Mouse (Mus musculus): ENCODE measurements around the gene Zfp367. TPM values are rescaled to one million over a fixed set of nuclear protein-coding genes. Genes with fewer than 3 reads are reported as not detected.

Zfp367 gene
- total RNA-seq, 2 experiments from 2014 or later: 7.7 to 9.5 TPM

DNA sequence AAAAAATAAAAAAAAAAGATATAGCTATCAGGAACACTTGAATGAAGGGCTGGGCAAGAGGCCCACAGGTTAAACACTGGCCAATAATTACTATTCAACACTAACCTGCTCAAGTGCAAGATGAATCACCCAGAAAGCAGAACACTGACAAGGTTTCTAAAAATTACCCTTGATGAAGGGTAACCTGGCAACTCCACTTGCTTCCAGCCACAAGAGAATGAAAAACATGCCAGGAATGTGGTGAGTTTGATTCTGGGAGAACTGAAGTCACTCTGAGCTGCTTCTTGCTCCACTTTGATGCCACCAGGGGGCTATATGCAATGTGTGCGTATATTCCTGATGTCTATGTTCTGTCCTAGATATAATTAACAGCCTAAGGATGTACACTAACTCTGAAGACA, 2.2 kb upstream of the Zfp367 start:
- no peak for DNase-seq (ENCODE audit: low spot score in 2 of 2)

DNA sequence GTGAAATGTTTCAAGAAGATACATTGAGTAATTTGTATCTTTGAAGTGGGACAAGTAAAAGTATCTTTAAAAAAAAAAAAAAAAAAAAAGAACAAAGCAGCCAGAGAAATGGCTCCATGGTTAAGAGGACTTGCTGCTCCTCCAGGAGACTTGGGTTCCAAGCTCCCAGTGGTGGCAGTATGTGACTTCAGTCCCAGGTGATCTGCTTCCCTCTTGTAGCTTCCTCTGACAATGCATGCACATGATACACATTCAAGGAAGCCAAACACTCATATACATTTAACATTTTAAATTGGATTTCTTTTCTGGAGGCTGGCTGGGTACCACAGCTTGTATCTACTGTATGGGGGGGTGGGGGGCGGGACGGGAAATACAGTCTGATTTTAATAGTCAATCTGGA, 1.6 kb upstream of the Zfp367 start:
- DNase-seq (ENCODE audit: low spot score in 2 of 2): no peak

DNA sequence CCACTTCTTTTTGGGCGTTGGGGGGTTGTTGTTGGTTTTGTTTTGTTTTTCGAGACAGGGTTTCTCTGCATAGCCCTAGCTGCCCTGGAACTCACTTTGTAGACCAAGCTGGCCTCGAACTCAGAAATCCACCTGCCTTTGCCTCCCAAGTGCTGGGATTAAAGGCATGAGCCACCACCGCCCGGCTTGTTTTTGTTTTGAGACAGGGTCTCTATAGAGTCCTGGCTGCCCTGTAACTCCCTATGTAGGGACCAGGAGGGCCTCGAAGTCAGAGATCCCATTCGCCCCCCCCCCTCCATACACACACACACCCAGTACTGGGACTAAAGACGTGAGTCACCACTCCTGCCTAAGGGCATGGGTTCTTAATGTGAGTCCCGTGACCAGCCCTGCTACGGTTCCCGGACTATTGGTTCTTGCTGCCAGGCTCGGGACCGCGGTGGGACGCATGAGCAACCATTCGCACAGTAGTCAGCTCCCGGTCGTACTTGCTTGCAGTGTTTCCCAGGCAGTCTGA, 807 bp upstream of the Zfp367 start:
- peak in 1 of 2 experiments; percentile 26 for DNase-seq (ENCODE audit: low spot score in 2 of 2)

DNA sequence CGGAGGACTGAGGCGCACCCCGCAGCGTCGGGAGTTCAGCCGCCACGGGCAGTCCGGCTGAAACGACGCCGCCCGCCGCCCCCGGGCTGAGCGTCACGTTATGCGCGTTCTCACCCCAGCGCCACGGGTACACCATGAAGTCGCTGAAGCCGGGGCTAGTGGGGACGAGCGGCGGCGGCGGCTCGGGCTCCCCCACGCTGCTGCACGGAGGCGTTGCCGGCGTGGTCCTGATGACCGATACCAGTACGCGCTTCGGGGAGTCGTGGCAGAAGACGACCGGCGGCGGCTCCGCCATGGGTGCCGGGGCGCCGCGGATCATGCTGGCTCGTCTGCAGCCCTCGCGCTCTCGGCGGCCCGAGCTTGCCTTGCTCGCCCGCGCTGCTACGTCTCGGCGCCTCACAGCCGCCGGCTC, 325 bp downstream of the Zfp367 start:
- peak in 1 of 2 experiments; percentile 42 for DNase-seq (ENCODE audit: low spot score in 2 of 2)

DNA sequence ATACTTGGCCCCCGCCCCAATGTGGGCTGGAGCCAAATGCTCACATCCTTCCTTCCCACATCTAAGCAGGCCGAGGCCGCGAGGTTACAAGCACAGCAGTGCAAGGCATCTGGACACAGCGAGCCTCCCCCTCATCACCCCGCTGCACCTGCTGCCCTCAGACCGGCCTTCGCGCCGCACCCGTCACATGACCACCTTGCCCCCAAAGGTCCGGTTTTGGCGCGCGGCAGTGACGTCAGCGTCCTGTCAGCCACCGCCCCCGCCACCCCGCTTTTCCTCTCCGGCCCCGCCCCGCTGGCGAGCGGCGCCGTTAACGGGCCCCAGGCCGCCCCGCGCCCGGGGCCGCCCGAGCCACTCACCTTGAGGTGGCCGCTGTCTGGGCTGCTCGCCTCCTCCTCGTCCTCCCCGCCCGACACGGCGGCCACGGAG, 747 bp downstream of the Zfp367 start:
- peak; percentile 80 to 83 for DNase-seq (ENCODE audit: low spot score in 2 of 2)

DNA sequence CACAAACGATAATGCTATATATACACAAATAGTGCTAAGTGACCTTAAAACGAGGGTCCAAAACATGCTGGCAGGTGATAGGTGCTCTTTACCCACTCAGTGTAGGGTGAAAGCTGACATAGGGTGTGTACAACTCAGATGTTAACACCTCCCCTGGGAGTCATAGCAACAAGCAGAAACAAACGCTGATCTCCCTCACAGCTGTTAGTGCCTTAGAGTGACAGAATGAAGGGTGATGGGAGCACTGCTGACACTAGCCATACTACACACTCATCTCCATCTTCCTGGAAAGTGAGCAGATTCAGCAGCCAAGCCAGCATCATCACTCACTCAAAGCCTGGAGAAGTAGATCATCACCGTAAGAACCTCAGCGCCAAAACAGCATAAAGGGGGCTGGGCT, 2.9 kb downstream of the Zfp367 start:
- no peak for DNase-seq (ENCODE audit: low spot score in 2 of 2)

DNA sequence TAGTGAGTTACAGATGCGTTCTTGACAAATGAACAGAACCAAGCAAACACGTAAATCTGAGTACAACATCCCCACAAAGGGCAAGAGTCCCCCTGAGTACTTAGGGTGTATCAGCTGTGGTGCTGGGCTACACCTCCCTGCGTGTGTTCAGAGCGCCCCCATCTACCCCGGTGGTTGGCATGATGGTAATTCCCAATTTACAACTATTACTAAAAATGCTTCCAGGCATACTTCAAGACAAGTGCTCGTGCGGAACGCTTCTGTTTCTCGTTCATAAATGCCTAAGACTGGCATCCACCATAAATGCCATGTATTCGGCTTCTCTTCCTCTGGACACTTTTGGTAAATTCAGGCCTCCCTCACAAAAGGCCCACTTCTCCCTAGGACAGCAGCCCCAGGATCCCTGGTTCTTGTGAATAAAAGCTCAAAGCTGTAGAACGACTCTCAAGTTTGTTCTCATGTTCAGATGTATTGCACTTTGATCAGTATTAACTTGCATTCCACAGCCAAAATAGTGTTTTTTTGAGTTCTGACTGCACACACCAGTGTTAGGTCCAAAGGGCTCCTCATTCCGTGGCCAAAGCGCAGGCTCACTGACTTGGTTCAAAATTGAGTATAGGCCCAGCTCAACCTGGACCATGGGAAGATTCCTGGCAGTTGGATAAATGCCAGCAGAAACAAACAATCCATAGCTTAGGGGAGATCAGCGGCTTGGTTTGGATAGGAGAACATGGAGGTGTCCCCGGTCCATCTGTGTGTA, 23.2 kb downstream of the Zfp367 start:
- DNase-seq (ENCODE audit: low spot score in 2 of 2): peak; percentile 28 to 49

DNA sequence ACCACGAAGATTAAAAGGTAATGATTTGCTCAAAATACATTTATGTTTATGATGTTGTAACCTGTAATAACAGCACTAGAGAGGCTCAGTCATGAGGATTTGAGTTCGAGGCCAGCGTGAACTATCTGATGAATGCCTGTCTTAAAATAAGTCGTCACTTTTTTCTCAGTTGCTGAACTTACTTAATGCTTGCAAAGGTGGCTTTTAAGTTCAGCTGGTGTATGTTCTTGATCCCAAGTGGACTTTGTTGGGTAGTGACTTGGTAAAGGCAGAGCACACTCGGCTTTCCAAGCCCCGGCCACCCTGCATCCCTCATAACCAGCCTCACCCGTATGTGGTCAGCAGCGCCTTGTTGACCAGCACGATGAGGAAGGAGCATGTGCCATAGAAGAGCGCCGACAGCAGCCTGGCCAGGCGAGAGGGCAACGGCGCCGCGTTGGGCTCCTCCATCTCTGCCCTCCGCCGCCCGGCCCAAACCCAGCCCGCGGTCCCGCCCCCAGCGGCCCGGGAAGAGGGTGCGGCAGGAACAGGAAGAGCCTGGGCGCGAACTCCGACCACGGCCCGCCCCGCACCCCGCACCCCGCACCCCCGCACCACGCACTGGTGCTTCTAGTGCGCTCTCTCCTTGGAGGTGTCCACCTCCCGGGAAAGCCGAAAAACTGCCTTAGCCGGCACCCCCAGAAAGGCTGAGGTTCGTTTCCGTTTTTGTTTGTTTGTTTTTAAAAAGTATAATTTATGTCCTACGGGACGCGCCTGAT, 24.0 kb downstream of the Zfp367 start, which contains the start of gene Slc35d2:
Gene Slc35d2, minus strand, starts transcription at position 511 of the 758 bp plus-strand sequence.
- peak; percentile 9 to 49 for DNase-seq (ENCODE audit: low spot score in 2 of 2)

DNA sequence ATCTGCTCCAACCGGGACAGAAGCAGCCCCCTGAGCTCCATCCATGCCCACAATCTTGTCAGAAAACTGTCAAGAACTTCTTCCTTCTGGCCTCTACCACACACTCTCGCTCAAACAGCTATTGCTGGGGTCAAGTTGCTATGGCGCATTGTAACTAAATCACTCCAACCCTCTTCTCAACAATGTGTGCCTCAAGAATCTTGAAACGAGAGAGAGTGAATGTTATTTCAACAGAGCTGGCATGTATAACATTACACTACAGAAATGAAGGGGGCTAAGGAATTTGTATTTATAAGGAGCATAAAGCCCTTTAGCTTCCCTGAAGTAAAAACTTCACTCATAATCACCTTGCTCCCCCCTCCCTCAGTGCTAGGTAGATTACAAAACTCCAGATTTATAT, 26.7 kb downstream of the Zfp367 start:
- no peak for DNase-seq (ENCODE audit: low spot score in 2 of 2)

DNA sequence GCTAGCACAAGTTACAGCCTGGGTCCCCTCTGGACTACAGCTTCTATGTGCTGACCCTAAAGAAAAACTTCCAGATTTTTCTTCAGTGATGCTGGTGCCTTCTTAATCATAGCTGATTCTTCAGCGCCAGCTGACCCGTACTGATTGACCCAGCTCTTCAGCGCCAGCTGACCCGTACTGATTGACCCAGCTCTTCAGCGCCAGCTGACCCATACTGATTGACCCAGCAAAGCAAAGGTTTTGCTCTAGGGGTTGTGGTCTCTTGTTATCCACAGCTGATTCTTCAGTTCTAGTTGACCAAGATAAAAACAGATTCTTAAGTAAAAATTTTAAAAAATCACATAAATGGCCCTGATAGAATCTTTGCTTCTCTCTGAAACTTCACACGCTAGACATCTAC, 28.1 kb downstream of the Zfp367 start:
- DNase-seq (ENCODE audit: low spot score in 2 of 2): no peak

DNA sequence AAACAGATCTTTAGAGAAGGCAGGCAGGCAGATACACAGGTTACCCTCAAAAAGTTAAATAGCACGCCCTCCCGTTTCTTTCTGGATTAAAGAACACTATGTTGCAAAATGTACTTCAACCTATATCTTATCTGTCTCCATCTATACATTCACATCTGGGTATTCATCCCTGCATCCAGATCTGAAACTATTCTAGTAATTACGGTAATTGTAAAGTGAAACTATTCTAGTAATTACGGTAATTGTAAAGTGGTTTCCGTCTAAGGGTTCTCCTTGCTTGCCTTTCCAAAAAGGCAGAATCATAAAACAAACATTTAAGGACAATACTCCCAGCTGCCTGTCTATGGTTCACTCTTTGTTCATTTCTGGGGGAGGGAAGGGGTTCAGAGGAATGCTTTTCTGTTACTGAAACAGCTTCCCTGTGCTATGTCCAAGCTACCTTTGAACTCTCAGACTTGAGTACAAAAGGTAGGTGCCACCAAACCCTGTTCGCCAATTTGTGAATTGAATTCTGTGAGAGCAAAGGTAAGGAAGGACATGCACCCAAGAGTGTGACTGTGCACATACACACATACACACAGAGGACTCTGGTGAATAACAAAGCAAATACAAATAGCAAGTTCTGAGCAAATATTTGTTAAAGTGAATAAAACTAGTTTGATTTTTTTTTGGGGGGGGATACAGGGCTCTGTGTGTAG, 29.4 kb downstream of the Zfp367 start:
- DNase-seq (ENCODE audit: low spot score in 2 of 2): no peak

DNA sequence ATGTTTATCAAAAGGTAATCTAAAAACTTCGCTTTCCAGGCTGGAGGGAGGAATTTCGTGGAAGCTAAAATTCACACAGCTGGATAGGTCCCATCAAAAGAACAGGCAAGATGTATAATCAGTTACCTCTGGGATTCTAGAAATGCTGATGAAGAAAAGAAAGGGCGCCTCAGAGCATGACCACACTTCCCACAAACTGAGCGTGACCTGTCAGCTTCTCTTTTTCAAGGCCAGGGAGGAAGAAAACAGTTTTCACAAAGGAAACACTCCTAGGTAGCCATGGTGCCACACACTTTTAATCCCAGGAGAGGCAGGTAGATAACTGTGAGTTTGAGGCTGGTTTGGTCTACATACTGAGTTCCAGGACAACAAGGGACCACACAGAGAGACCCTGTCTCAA, 32.2 kb downstream of the Zfp367 start:
- DNase-seq (ENCODE audit: low spot score in 2 of 2): no peak

DNA sequence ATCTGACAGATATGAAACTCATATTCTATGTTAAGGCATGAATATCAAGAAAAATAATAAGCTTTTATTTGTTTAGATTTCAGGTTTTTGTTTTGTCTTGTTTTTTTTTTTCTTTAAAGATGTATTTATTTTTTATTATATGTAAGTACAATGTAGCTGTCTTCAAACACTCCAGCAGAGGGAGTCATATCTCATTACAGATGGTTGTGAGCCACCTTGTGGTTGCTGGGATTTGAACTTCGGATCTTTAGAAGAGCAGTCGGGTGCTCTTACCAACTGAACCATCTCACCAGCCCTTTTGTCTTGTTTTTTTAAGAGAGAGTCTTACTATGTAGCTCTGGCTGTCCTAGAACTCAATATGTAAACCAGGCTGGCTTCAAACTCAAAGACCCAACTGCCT, 35.6 kb downstream of the Zfp367 start:
- DNase-seq (ENCODE audit: low spot score in 2 of 2): no peak

DNA sequence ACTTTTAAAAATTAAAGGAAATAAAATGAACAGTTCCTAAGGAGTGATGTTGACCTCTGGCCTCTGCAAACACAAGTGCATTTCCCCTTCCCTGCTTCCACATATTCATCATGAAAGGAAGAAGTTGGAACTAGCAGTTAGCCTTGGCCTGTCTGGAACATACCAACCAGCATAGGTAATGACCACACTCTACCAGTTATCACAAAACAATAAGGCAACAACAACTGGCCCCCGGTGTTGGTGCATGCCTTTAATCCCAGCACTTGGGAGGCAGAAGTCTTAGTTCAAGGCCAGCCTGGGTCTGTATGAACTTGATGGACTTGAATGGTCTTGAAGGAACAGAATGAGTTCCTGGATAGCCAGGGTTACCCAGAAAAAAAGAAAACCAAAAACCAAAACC, 42.6 kb downstream of the Zfp367 start:
- no peak for DNase-seq (ENCODE audit: low spot score in 2 of 2)

DNA sequence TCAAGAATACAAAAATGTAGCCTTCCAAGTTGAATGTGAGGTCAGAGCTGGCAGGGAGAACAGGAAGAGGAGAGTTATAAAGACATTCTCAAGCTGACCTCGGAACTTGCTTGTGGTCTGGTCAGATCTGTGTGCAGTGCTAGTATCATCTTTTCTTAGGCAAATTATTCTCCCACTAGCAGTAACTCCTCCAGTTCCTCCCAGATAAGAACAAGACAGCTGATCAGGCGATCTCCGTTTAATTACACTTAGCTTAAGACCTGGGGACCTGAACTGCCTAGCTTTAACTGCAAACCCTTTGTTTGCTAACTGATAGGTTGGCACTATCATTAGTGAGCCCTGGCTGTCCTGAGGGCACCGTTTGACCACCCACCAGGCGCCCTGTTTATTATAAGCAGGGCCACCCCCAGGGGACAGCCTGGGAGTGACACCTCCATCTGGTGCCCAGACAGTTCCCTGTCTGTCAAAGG, 44.6 kb downstream of the Zfp367 start:
- no peak for DNase-seq (ENCODE audit: low spot score in 2 of 2)

DNA sequence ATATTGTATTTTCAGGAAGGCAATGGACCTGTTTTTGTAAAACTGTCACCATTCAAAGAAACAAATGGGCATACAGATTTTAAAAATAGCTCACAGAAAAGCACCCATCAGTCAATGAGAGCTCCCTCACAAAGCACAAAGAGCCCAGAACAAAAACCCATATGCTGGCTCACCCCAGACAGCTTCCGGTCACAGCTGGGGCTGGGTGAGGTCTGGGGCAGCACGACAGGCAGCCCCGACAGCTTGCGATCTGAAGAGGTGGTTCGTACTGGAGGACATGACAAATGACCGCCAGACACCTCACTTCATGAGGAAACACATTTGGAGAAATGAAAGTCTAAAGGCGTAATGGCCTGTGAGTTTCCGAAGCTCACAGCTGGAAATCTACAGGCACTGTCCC, 45.5 kb downstream of the Zfp367 start:
- DNase-seq (ENCODE audit: low spot score in 2 of 2): no peak

DNA sequence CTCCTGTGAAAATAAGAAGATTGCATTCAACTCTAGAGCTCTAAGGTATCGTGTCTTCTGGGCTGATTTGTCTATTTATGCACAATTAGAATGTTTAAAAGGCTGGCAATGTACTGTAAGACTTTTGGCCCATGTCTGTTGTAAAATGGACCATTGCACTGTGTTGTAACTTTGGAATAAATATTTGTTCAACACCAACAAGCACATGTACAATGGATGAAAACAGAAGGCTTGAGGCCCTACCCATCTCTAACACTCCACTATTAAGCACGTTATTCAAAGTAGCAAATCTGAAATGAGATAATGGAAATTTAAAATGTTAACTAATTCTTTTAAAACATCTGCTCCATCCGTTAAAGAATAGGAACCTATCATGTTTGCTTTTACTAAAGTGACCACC, 45.9 kb downstream of the Zfp367 start:
- no peak for DNase-seq (ENCODE audit: low spot score in 2 of 2)

DNA sequence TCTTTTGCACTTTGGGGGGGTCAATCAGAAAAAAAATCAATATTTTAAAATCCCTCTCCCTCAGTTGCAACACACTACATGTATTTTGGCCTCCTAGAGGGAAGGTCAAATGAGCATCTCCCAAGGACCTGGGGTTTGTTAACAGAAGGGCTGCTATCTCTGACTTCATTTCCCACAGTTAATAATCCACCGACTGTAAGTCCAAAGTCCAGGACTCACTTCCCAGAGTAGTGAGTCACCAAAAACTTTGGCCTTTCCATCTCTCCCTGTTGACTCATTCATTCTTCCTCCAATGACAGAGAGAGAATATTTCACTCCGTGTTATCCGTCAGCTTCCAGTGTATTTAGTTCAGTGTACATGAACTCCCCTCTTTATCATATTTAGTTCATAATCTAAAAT, 47.3 kb downstream of the Zfp367 start:
- no peak for DNase-seq (ENCODE audit: low spot score in 2 of 2)

DNA sequence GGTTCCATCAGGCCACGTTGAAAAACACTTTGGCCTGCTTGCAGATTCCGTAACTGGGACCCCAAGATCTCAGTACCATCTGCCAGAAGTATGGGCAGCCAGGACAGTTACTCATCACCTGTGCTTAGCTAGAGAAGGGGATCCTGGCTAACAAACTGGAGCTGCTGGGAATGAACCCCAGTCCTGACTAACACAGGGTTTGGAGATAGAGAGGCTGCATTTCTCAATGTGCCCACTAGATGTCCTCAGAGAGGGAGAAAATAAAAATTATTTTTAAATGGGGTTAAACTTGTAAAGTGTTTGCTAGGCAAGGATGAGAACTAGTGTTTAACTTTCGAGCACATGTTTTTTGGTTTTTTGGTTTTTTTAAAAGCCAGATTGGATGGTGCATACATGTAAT, 52.8 kb downstream of the Zfp367 start:
- peak; percentile 62 to 64 for DNase-seq (ENCODE audit: low spot score in 2 of 2)

DNA sequence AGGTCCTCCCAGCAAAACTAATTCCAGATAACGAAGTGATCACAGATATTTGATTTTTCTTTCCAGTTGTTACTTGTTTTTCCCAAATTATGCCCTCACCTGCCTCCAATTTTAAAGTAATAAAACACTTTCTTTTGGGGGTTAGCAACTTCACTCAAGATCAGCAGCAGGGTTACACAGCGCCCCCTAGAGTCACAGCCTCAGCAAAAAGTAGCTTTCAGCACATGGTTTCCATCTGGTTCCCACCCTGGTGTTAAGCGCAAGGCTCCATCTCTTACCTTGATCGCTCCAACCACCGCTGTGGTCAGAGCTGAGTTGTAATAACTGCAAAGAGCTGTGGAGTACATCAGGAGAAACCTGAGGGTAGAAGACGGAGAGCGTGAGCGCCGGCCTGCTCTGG, 54.0 kb downstream of the Zfp367 start:
- DNase-seq (ENCODE audit: low spot score in 2 of 2): peak; percentile 39 to 43

DNA sequence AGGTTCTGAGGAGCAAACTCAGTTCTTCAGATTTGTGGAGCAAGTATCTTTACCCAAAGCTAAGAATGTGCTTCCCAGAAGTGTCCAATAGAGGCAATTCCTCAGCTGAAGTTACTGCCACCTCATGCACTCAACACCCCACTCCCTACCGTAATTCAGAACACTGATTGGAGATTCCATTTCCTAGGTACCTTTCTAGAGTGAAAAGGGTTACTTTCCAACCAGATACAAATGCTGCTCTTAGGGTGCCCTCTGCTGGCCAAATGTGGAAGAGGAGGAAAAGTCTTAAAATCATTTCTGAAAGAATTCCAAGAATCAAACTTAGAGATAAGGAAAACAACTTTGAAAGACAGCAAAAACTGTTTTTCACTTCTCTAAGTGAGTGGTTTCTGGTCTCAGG, 59.7 kb downstream of the Zfp367 start:
- DNase-seq (ENCODE audit: low spot score in 2 of 2): peak; percentile 83 to 86

DNA sequence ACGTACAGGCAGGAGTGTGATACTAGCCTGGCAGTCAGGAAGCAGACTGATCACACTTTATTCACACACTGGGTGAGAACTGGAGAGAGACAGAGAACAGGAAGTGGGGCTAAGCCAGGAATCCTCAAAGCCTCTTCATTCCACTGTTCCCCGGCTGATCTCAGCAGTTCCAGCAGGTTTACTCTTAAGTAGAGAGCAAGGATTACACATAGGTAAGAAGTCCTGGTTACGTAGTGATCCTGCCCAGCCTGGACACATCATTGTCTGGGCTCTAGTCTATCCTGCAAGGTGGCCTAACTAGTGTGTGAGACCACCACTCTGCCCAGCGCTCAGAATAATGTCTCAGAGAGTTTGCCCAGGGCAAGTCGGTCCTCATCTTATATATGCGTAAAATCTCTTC, 60.2 kb downstream of the Zfp367 start:
- no peak for DNase-seq (ENCODE audit: low spot score in 2 of 2)
